Mouse (Mus musculus) embryonic facial prominence, embryonic 10.5 days (tissue): ENCODE measurements around the gene Rab11fip3. TPM values are rescaled to one million over a fixed set of nuclear protein-coding genes. Genes with fewer than 3 reads are reported as not detected.

Source experiments
- DNase-seq: peaks from one replicate; pipeline ENCODE4 v3.0.0-alpha.2; 2017; ENCODE audit warnings: low spot score
- H3K27ac ChIP-seq: fragments of 300-500 bp; sonication (generic); replicated peaks from 2 replicates; pipeline ENCODE4 v1.5.1; 2016; ENCODE audit warnings: mild to moderate bottlenecking
- H3K27me3 ChIP-seq: fragments of 300-500 bp; sonication (generic); replicated peaks from 2 replicates; pipeline ENCODE4 v1.6.1; 2016; ENCODE audit warnings: low read depth, mild to moderate bottlenecking; ENCODE audit not compliant: poor library complexity, severe bottlenecking
- H3K36me3 ChIP-seq: fragments of 300-500 bp; sonication (generic); replicated peaks from 2 replicates; pipeline ENCODE4 v1.6.1; 2016; ENCODE audit warnings: mild to moderate bottlenecking, moderate library complexity
- H3K4me1 ChIP-seq: fragments of 300-500 bp; sonication (generic); 2 replicates; pipeline ENCODE4 v1.6.1; 2016
- H3K4me3 ChIP-seq: fragments of 300-500 bp; sonication (generic); 2 replicates; pipeline ENCODE4 v1.5.1; 2016; ENCODE audit warnings: mild to moderate bottlenecking, moderate library complexity
- H3K9me3 ChIP-seq: fragments of 300-500 bp; sonication (generic); 2 replicates; pipeline ENCODE4 v1.6.1; 2016; ENCODE audit warnings: mild to moderate bottlenecking
- WGBS: fragments of 180-500 bp; shearing (Covaris S2); methylation state at CpG from one replicate; pipeline ENCODE4 v1.1.7; 2016; 5-methylcytosine and 5-hydroxymethylcytosine counted together
- polyA plus RNA-seq: library from polyadenylated mRNA; unstranded; fragments of >200 nt; fragmentation: Nextera tagmentation; extraction: Ambion mirVana; gene quantifications from 2 replicates; pipeline ENCODE4 v1.2.1, GENCODE M21; 2016

Gene Rab11fip3
- polyA plus RNA-seq, 1 experiment from 2014 or later: 25.3 TPM

- DNase-seq: no peak
- H3K27me3 ChIP-seq: no peaks in the 10 kb centered on the region
- no peaks in the 10 kb centered on the region for H3K4me1 ChIP-seq
- H3K36me3 ChIP-seq: peaks cover 71% of the 10 kb centered on the region
- no peaks in the 10 kb centered on the region for H3K9me3 ChIP-seq
- no peak overlapping the region for H3K27ac ChIP-seq
- WGBS: 83% methylated on average over 3 of the region's 3 CpGs
- H3K4me3 ChIP-seq: no peak overlapping the region
Observed at GRCm38 (mm10) chr17:26018388-26018787, 51.0 kb downstream of the Rab11fip3 start.

- DNase-seq: no peak
- Histone ChIP-seq H3K27ac (no peak overlapping the region), H3K27me3 (no peaks in the 10 kb centered on the region), H3K36me3 (peaks cover 69% of the 10 kb centered on the region), H3K4me1 (no peaks in the 10 kb centered on the region), H3K9me3 (no peaks in the 10 kb centered on the region), H3K4me3 (no peak overlapping the region)
- 82% methylated on average over 5 of the region's 5 CpGs for WGBS
Observed at GRCm38 (mm10) chr17:26017949-26018348, 51.4 kb downstream of the Rab11fip3 start.

GRCm38 (mm10) chr17:26017021-26017420, 52.3 kb downstream of the Rab11fip3 start:
- Histone ChIP-seq H3K36me3 (peaks cover 75% of the 10 kb centered on the region), H3K4me3 (no peak overlapping the region), H3K27ac (no peak overlapping the region), H3K27me3 (no peaks in the 10 kb centered on the region), H3K9me3 (no peaks in the 10 kb centered on the region), H3K4me1 (peaks cover 1% of the 10 kb centered on the region; the same call in 1 of the 2 replicates)
- no peak for DNase-seq
- WGBS: 89% methylated on average over 3 of the region's 3 CpGs

GRCm38 (mm10) chr17:26013711-26014110, 55.6 kb downstream of the Rab11fip3 start:
- Histone ChIP-seq H3K27ac (no peak overlapping the region), H3K27me3 (no peaks in the 10 kb centered on the region), H3K4me3 (no peak overlapping the region), H3K36me3 (peaks cover 83% of the 10 kb centered on the region), H3K9me3 (no peaks in the 10 kb centered on the region), H3K4me1 (peaks cover 6% of the 10 kb centered on the region; the same call in 1 of the 2 replicates)
- DNase-seq: no peak
- 93% methylated on average over 10 of the region's 10 CpGs for WGBS

GRCm38 (mm10) chr17:26011841-26012460, 57.4 kb downstream of the Rab11fip3 start:
- Histone ChIP-seq H3K27me3 (no peaks in the 10 kb centered on the region), H3K27ac (no peak overlapping the region), H3K4me3 (no peak overlapping the region), H3K9me3 (no peaks in the 10 kb centered on the region), H3K36me3 (peaks cover 90% of the 10 kb centered on the region), H3K4me1 (peaks cover 6% of the 10 kb centered on the region; the same call in 1 of the 2 replicates)
- WGBS: 10% methylated on average over 15 of the region's 15 CpGs
- peak; percentile 80 for DNase-seq

GRCm38 (mm10) chr17:26009540-26009939, 59.8 kb downstream of the Rab11fip3 start:
- H3K4me3 ChIP-seq: no peak overlapping the region
- peaks cover 11% of the 10 kb centered on the region for H3K4me1 ChIP-seq
- H3K36me3 ChIP-seq: peaks cover 94% of the 10 kb centered on the region
- DNase-seq: peak; percentile 72
- no peaks in the 10 kb centered on the region for H3K9me3 ChIP-seq
- H3K27me3 ChIP-seq: no peaks in the 10 kb centered on the region
- WGBS: 40% methylated on average over 4 of the region's 4 CpGs
- no peak overlapping the region for H3K27ac ChIP-seq

GRCm38 (mm10) chr17:26008787-26009186, 60.6 kb downstream of the Rab11fip3 start:
- H3K9me3 ChIP-seq: no peaks in the 10 kb centered on the region
- H3K36me3 ChIP-seq: peaks cover 94% of the 10 kb centered on the region
- H3K27ac ChIP-seq: no peak overlapping the region
- H3K4me1 ChIP-seq: peaks cover 11% of the 10 kb centered on the region
- no peak overlapping the region for H3K4me3 ChIP-seq
- WGBS: 86% methylated on average over 7 of the region's 7 CpGs
- DNase-seq: no peak
- H3K27me3 ChIP-seq: no peaks in the 10 kb centered on the region

GRCm38 (mm10) chr17:26008331-26008730, 61.0 kb downstream of the Rab11fip3 start:
- Histone ChIP-seq H3K36me3 (peaks cover 94% of the 10 kb centered on the region), H3K9me3 (no peaks in the 10 kb centered on the region), H3K27me3 (no peaks in the 10 kb centered on the region), H3K4me1 (peaks cover 11% of the 10 kb centered on the region), H3K27ac (no peak overlapping the region), H3K4me3 (no peak overlapping the region)
- DNase-seq: no peak

- no peaks in the 10 kb centered on the region for H3K27me3 ChIP-seq
- 81% methylated on average over 2 of the region's 2 CpGs for WGBS
- peaks cover 96% of the 10 kb centered on the region for H3K36me3 ChIP-seq
- peaks cover 11% of the 10 kb centered on the region for H3K4me1 ChIP-seq
- no peaks in the 10 kb centered on the region for H3K9me3 ChIP-seq
- H3K4me3 ChIP-seq: no peak overlapping the region
- no peak overlapping the region for H3K27ac ChIP-seq
- no peak for DNase-seq
Observed at GRCm38 (mm10) chr17:26007646-26008045, 61.7 kb downstream of the Rab11fip3 start.

- Histone ChIP-seq H3K27me3 (no peaks in the 10 kb centered on the region), H3K27ac (no peak overlapping the region), H3K9me3 (no peaks in the 10 kb centered on the region), H3K4me1 (peaks cover 6% of the 10 kb centered on the region), H3K4me3 (no peak overlapping the region), H3K36me3 (peaks cover 96% of the 10 kb centered on the region)
- no peak for DNase-seq
- 78% methylated on average over 10 of the region's 10 CpGs for WGBS
Observed at GRCm38 (mm10) chr17:26005731-26006450, 63.5 kb downstream of the Rab11fip3 start.

- Histone ChIP-seq H3K36me3 (peaks cover 90% of the 10 kb centered on the region), H3K4me1 (peaks cover 6% of the 10 kb centered on the region), H3K9me3 (no peaks in the 10 kb centered on the region), H3K4me3 (no peak overlapping the region), H3K27me3 (no peaks in the 10 kb centered on the region), H3K27ac (no peak overlapping the region)
- no peak for DNase-seq
- WGBS: 92% methylated on average over 15 of the region's 15 CpGs
Observed at GRCm38 (mm10) chr17:26004711-26005110, 64.6 kb downstream of the Rab11fip3 start.

GRCm38 (mm10) chr17:26003864-26004263, 65.5 kb downstream of the Rab11fip3 start:
- no peak for DNase-seq
- H3K9me3 ChIP-seq: no peaks in the 10 kb centered on the region
- peaks cover 6% of the 10 kb centered on the region for H3K4me1 ChIP-seq
- H3K4me3 ChIP-seq: no peak overlapping the region
- H3K36me3 ChIP-seq: peaks cover 89% of the 10 kb centered on the region
- H3K27ac ChIP-seq: no peak overlapping the region
- WGBS: 88% methylated on average over 2 of the region's 2 CpGs
- H3K27me3 ChIP-seq: no peaks in the 10 kb centered on the region

GRCm38 (mm10) chr17:25998425-25998824, 70.9 kb downstream of the Rab11fip3 start:
- Histone ChIP-seq H3K27me3 (no peaks in the 10 kb centered on the region), H3K27ac (no peak overlapping the region), H3K4me3 (no peak overlapping the region), H3K36me3 (peaks cover 87% of the 10 kb centered on the region), H3K9me3 (no peaks in the 10 kb centered on the region), H3K4me1 (no peaks in the 10 kb centered on the region)
- WGBS: 90% methylated on average over 11 of the region's 11 CpGs
- no peak for DNase-seq
